Mouse (Mus musculus) liver, embryonic 12.5 days (tissue): ENCODE data around the gene Vamp5. TPM values are rescaled to one million over a fixed set of nuclear protein-coding genes. Genes with fewer than 3 reads are reported as not detected.

Experiments used
- ATAC-seq: fragments of 200-750 bp; cut with Nextera tagmentation; 2 replicates; pipeline ENCODE4 v1.8.0; 2017; ENCODE audit warnings: moderate number of reproducible peaks, mild to moderate bottlenecking, moderate library complexity
- H3K27ac ChIP-seq: fragments of 300-500 bp; sonication (generic); 2 replicates; pipeline ENCODE4 v1.5.1; 2016; ENCODE audit warnings: mild to moderate bottlenecking
- H3K27me3 ChIP-seq: fragments of 300-500 bp; sonication (generic); replicated peaks from 2 replicates; pipeline ENCODE4 v1.6.1; 2016; ENCODE audit warnings: mild to moderate bottlenecking, moderate library complexity
- H3K36me3 ChIP-seq: fragments of 300-500 bp; sonication (generic); 2 replicates; pipeline ENCODE4 v1.6.1; 2016; ENCODE audit warnings: mild to moderate bottlenecking, moderate library complexity
- H3K4me1 ChIP-seq: fragments of 300-500 bp; sonication (generic); 2 replicates; pipeline ENCODE4 v1.6.1; 2016
- H3K4me2 ChIP-seq: fragments of 300-500 bp; sonication (generic); 2 replicates; pipeline ENCODE4 v1.6.1; 2016; ENCODE audit warnings: mild to moderate bottlenecking, moderate library complexity
- H3K4me3 ChIP-seq: fragments of 300-500 bp; sonication (generic); 2 replicates; pipeline ENCODE4 v1.5.1; 2016; ENCODE audit warnings: mild to moderate bottlenecking, moderate library complexity
- H3K9ac ChIP-seq: fragments of 300-500 bp; sonication (generic); 2 replicates; pipeline ENCODE4 v1.6.1; 2016; ENCODE audit warnings: mild to moderate bottlenecking, moderate library complexity
- H3K9me3 ChIP-seq: fragments of 300-500 bp; sonication (generic); replicated peaks from 2 replicates; pipeline ENCODE4 v1.6.1; 2016; ENCODE audit warnings: mild to moderate bottlenecking, moderate library complexity
- WGBS: fragments of 180-500 bp; shearing (Covaris S2); methylation state at CpG from one replicate; pipeline ENCODE4 v1.1.7; 2016; ENCODE audit not compliant: insufficient replicate concordance; 5-methylcytosine and 5-hydroxymethylcytosine counted together
- polyA plus RNA-seq: library from polyadenylated mRNA; unstranded; fragments of >200 nt; fragmentation: Nextera tagmentation; extraction: Ambion mirVana; gene quantifications from 2 replicates; pipeline ENCODE4 v1.2.1, GENCODE M21; 2016

Gene Vamp5
- 105 and 109 TPM in 2 replicates for polyA plus RNA-seq

GRCm38 (mm10) chr6:72380131-72380770 is at the start of gene Vamp5:
Vamp5 (minus strand) TSS chr6:72380468.
- Histone ChIP-seq H3K9ac (peak within 1 kb of the TSS; percentile 88), H3K4me1 (peaks cover 94% of the 10 kb centered on the region), H3K36me3 (peaks cover 28% of the 10 kb centered on the region), H3K9me3 (no peaks in the 10 kb centered on the region), H3K4me3 (peak within 1 kb of the TSS; percentile 79), H3K4me2 (peak within 1 kb of the TSS; percentile 84), H3K27ac (peak within 1 kb of the TSS; percentile 94), H3K27me3 (no peaks in the 10 kb centered on the region)
- ATAC-seq = peak; percentile 85
- WGBS = under 1% methylated on average over 49 of the region's 49 CpGs

GRCm38 (mm10) chr6:72429061-72429842 is 49.0 kb upstream of the Vamp5 start:
- H3K27ac ChIP-seq = no peak overlapping the region

GRCm38 (mm10) chr6:72428036-72428435 is 47.8 kb upstream of the Vamp5 start:
- H3K27ac ChIP-seq = no peak overlapping the region
- no peak overlapping the region for H3K4me3 ChIP-seq
- H3K9me3 ChIP-seq = no peaks in the 10 kb centered on the region
- H3K4me2 ChIP-seq = no peak overlapping the region
- 35% methylated on average over 8 of the region's 8 CpGs for WGBS
- peaks cover 91% of the 10 kb centered on the region for H3K36me3 ChIP-seq
- no peaks in the 10 kb centered on the region for H3K27me3 ChIP-seq
- H3K9ac ChIP-seq = no peak overlapping the region
- no peaks in the 10 kb centered on the region for H3K4me1 ChIP-seq
- 0 out of 2 replicates have a peak, but pooled peaks have one; percentile 53 for ATAC-seq

More at GRCm38 (mm10) chr6:72429061-72429842, 49.0 kb upstream of the Vamp5 start:
- H3K9me3 ChIP-seq = no peaks in the 10 kb centered on the region
- WGBS = 82% methylated on average over 21 of the region's 21 CpGs
- no peak overlapping the region for H3K4me2 ChIP-seq
- no peaks in the 10 kb centered on the region for H3K4me1 ChIP-seq
- no peaks in the 10 kb centered on the region for H3K27me3 ChIP-seq
- H3K4me3 ChIP-seq = no peak overlapping the region
- H3K36me3 ChIP-seq = peaks cover 91% of the 10 kb centered on the region
- no peak overlapping the region for H3K9ac ChIP-seq
- ATAC-seq = no peak

GRCm38 (mm10) chr6:72425646-72426045 is 45.4 kb upstream of the Vamp5 start:
- Histone ChIP-seq H3K4me2 (no peak overlapping the region), H3K4me3 (no peak overlapping the region), H3K9me3 (no peaks in the 10 kb centered on the region), H3K36me3 (peaks cover 94% of the 10 kb centered on the region), H3K27me3 (no peaks in the 10 kb centered on the region), H3K27ac (no peak overlapping the region), H3K4me1 (peaks cover 2% of the 10 kb centered on the region; the same call in 1 of the 2 replicates), H3K9ac (no peak overlapping the region)
- WGBS = 88% methylated on average over 11 of the region's 11 CpGs
- no peak for ATAC-seq

- Histone ChIP-seq H3K36me3 (peaks cover 85% of the 10 kb centered on the region), H3K27me3 (no peaks in the 10 kb centered on the region), H3K9me3 (no peaks in the 10 kb centered on the region), H3K4me3 (no peak overlapping the region), H3K4me2 (no peak overlapping the region), H3K4me1 (peaks cover 42% of the 10 kb centered on the region), H3K27ac (no peak overlapping the region), H3K9ac (no peak overlapping the region)
- 87% methylated on average over 10 of the region's 10 CpGs for WGBS
- no peak for ATAC-seq
These were observed 40.6 kb upstream of the Vamp5 start for GRCm38 (mm10) chr6:72420901-72421300.

GRCm38 (mm10) chr6:72419806-72420205 is 39.5 kb upstream of the Vamp5 start:
- ATAC-seq = no peak
- H3K9ac ChIP-seq = no peak overlapping the region
- no peak overlapping the region for H3K4me2 ChIP-seq
- peaks cover 53% of the 10 kb centered on the region for H3K4me1 ChIP-seq
- peak overlapping the region; percentile 18; the same call in 1 of the 2 replicates for H3K27ac ChIP-seq
- H3K36me3 ChIP-seq = peaks cover 77% of the 10 kb centered on the region
- no peak overlapping the region for H3K4me3 ChIP-seq
- no peaks in the 10 kb centered on the region for H3K9me3 ChIP-seq
- WGBS = 63% methylated on average over 1 of the region's 1 CpGs
- H3K27me3 ChIP-seq = no peaks in the 10 kb centered on the region

GRCm38 (mm10) chr6:72418279-72418678 is 38.0 kb upstream of the Vamp5 start:
- H3K27ac ChIP-seq = peak overlapping the region; percentile 76
- peak overlapping the region; percentile 45 for H3K9ac ChIP-seq

GRCm38 (mm10) chr6:72415964-72416772 is 35.9 kb upstream of the Vamp5 start:
- Histone ChIP-seq H3K4me3 (no peak overlapping the region), H3K4me1 (peaks cover 64% of the 10 kb centered on the region), H3K9me3 (no peaks in the 10 kb centered on the region), H3K36me3 (peaks cover 41% of the 10 kb centered on the region), H3K4me2 (peak overlapping the region; percentile 82), H3K27ac (0 out of 2 replicates have a peak overlapping the region, but pooled peaks have one; percentile 23), H3K9ac (no peak overlapping the region), H3K27me3 (no peaks in the 10 kb centered on the region)
- WGBS = 73% methylated on average over 7 of the region's 7 CpGs
- ATAC-seq = no peak

More at GRCm38 (mm10) chr6:72418279-72418678, 38.0 kb upstream of the Vamp5 start:
- Histone ChIP-seq H3K4me3 (no peak overlapping the region), H3K36me3 (peaks cover 61% of the 10 kb centered on the region), H3K27me3 (no peaks in the 10 kb centered on the region), H3K9me3 (no peaks in the 10 kb centered on the region), H3K4me2 (peak overlapping the region; percentile 42), H3K4me1 (peaks cover 64% of the 10 kb centered on the region)
- 33% methylated on average over 4 of the region's 4 CpGs for WGBS
- ATAC-seq = peak; percentile 77

GRCm38 (mm10) chr6:72415181-72415580 is 34.9 kb upstream of the Vamp5 start:
- peak overlapping the region; percentile 78; the same call in 1 of the 2 replicates for H3K9ac ChIP-seq

GRCm38 (mm10) chr6:72414076-72414756 is 33.9 kb upstream of the Vamp5 start, which contains the start of gene Ggcx:
Ggcx (plus strand) TSS chr6:72414308.
- peak within 1 kb of the TSS; percentile 74 for H3K4me3 ChIP-seq
- H3K9me3 ChIP-seq = no peaks in the 10 kb centered on the region
- H3K27ac ChIP-seq = peak within 1 kb of the TSS; percentile 70
- ATAC-seq = peak; percentile 86
- 1% methylated on average over 33 of the region's 33 CpGs for WGBS
- H3K4me1 ChIP-seq = peaks cover 48% of the 10 kb centered on the region
- H3K36me3 ChIP-seq = peaks cover 21% of the 10 kb centered on the region
- no peaks in the 10 kb centered on the region for H3K27me3 ChIP-seq
- H3K4me2 ChIP-seq = peak within 1 kb of the TSS; percentile 82
- peak within 1 kb of the TSS; percentile 78 for H3K9ac ChIP-seq

More at GRCm38 (mm10) chr6:72415181-72415580, 34.9 kb upstream of the Vamp5 start:
- no peaks in the 10 kb centered on the region for H3K9me3 ChIP-seq
- no peak for ATAC-seq
- H3K4me2 ChIP-seq = peak overlapping the region; percentile 82
- H3K27ac ChIP-seq = 0 out of 2 replicates have a peak overlapping the region, but pooled peaks have one; percentile 23
- peaks cover 31% of the 10 kb centered on the region for H3K36me3 ChIP-seq
- 74% methylated on average over 5 of the region's 5 CpGs for WGBS
- H3K4me1 ChIP-seq = peaks cover 57% of the 10 kb centered on the region
- peak overlapping the region; percentile 74 for H3K4me3 ChIP-seq
- H3K27me3 ChIP-seq = no peaks in the 10 kb centered on the region

- no peaks in the 10 kb centered on the region for H3K36me3 ChIP-seq
- 41% methylated on average over 7 of the region's 7 CpGs for whole genome bisulfite sequencing
These were observed 30.2 kb upstream of the Vamp5 start for GRCm38 (mm10) chr6:72410518-72410917.

More at GRCm38 (mm10) chr6:72410518-72410917, 30.2 kb upstream of the Vamp5 start:
- ATAC-seq = no peak
- Histone ChIP-seq H3K4me2 (no peak overlapping the region), H3K9me3 (no peaks in the 10 kb centered on the region), H3K27ac (no peak overlapping the region), H3K9ac (no peak overlapping the region), H3K4me3 (no peak overlapping the region), H3K27me3 (no peaks in the 10 kb centered on the region), H3K4me1 (peaks cover 24% of the 10 kb centered on the region)
